Mouse (Mus musculus) limb, embryonic 15.5 days (tissue): ENCODE measurements at regions not wholly inside any gene's neighbourhood (a gene's known extent, or its start where the extent isn't known, plus 50 kb on each side); places are given as distances from the start of the nearest gene placed in this dataset.

Experiments
- ATAC-seq: fragments of 200-750 bp; cut with Nextera tagmentation; 2 replicates; pipeline ENCODE4 v1.8.0; 2017; ENCODE audit warnings: low read depth, moderate TSS enrichment; ENCODE audit not compliant: insufficient number of reproducible peaks, low FRiP score, low TSS enrichment
- H3K27ac ChIP-seq: fragments of 300-500 bp; sonication (generic); 2 replicates; pipeline ENCODE4 v1.5.1; 2015; ENCODE audit warnings: moderate library complexity, mild to moderate bottlenecking, inconsistent platforms
- H3K27me3 ChIP-seq: fragments of 300-500 bp; sonication (generic); 2 replicates; pipeline ENCODE4 v1.6.1; 2015; ENCODE audit warnings: inconsistent platforms
- H3K36me3 ChIP-seq: fragments of 300-500 bp; sonication (generic); 2 replicates; pipeline ENCODE4 v1.6.1; 2015; ENCODE audit warnings: inconsistent platforms
- H3K4me1 ChIP-seq: fragments of 300-500 bp; sonication (generic); 2 replicates; pipeline ENCODE4 v1.6.1; 2015; ENCODE audit warnings: inconsistent platforms
- H3K4me2 ChIP-seq: fragments of 300-500 bp; sonication (generic); 2 replicates; pipeline ENCODE4 v1.6.1; 2015; ENCODE audit warnings: mild to moderate bottlenecking, inconsistent platforms
- H3K4me3 ChIP-seq: fragments of 300-500 bp; sonication (generic); 2 replicates; pipeline ENCODE4 v1.5.1; 2015; ENCODE audit warnings: mild to moderate bottlenecking, inconsistent platforms
- H3K9ac ChIP-seq: fragments of 300-500 bp; sonication (generic); 2 replicates; pipeline ENCODE4 v1.6.1; 2015; ENCODE audit warnings: inconsistent platforms
- H3K9me3 ChIP-seq: fragments of 300-500 bp; sonication (generic); 2 replicates; pipeline ENCODE4 v1.6.1; 2016; ENCODE audit warnings: inconsistent platforms
- WGBS: fragments of 180-500 bp; shearing (Covaris S2); methylation state at CpG from one replicate; pipeline ENCODE4 v1.1.7; 2015; 5-methylcytosine and 5-hydroxymethylcytosine counted together

DNA sequence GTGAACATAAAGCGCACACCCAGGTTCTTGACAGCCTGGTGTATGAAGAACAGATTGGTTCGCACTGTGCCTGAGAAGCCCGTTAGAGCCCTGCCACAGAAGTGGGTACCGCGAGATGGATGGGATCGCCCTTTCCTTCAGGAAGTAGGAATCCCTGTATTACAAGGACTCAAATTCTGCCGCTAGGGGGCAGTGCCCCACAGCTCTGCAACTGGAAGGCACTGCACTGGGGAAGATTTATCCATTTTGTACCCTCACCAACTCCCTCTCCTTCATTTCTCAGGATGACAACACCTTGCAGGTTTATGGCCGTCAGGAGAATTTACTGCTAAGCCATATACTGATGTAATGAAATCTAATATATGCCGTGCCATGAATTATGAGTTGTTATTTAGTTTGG, 1094.1 kb upstream of the 2610301B20Rik start:
- 30% methylated on average over 9 of the region's 9 CpGs for WGBS

DNA sequence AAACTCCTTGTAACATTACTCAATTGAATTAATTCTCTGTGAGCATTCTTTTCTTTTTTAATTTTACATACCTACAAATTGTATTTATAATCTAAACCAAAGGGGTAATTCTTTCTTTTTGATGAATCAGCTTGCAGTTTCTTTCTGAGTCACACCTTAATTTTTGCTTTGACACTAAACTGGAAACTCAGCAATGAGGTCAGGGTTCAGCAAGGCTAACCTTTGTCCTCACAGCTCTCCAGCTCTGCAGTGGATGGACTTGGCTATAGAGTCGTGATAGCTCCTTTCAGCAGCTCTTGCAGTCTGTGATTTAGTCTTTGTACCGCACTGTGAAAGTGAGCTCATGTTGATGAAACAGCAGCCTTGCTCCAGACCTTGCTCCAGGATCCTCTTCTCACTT, 1093.0 kb upstream of the 2610301B20Rik start:
- H3K27me3 ChIP-seq, result peaks cover 12% of the 10 kb centered on the region; the same call in 1 of the 2 replicates
- H3K4me3 ChIP-seq, result no peak overlapping the region
- H3K4me1 ChIP-seq, result no peaks in the 10 kb centered on the region
- WGBS, result 64% methylated on average over 2 of the region's 2 CpGs
- H3K36me3 ChIP-seq, result no peaks in the 10 kb centered on the region
- no peaks in the 10 kb centered on the region for H3K9me3 ChIP-seq
- H3K4me2 ChIP-seq, result no peak overlapping the region
- H3K9ac ChIP-seq, result no peak overlapping the region
- H3K27ac ChIP-seq, result no peak overlapping the region
- no peak for ATAC-seq

More for the DNA sequence above, 1094.1 kb upstream of the 2610301B20Rik start:
- H3K27me3 ChIP-seq, result peaks cover 12% of the 10 kb centered on the region; the same call in 1 of the 2 replicates
- H3K4me3 ChIP-seq, result no peak overlapping the region
- H3K4me1 ChIP-seq, result no peaks in the 10 kb centered on the region
- H3K27ac ChIP-seq, result no peak overlapping the region
- no peak overlapping the region for H3K4me2 ChIP-seq
- H3K9me3 ChIP-seq, result no peaks in the 10 kb centered on the region
- ATAC-seq, result no peak
- H3K9ac ChIP-seq, result no peak overlapping the region
- H3K36me3 ChIP-seq, result no peaks in the 10 kb centered on the region

- H3K27ac ChIP-seq, result no peak overlapping the region
- no peak overlapping the region for H3K4me3 ChIP-seq
- H3K9ac ChIP-seq, result no peak overlapping the region
- H3K4me1 ChIP-seq, result no peaks in the 10 kb centered on the region; the same call in 1 of the 2 replicates
- no peak for ATAC-seq
- no peaks in the 10 kb centered on the region for H3K36me3 ChIP-seq
- H3K27me3 ChIP-seq, result 0 out of 2 replicates have a peak, but pooled peaks cover 6% of the 10 kb centered on the region
- H3K9me3 ChIP-seq, result no peaks in the 10 kb centered on the region
- WGBS, result 35% methylated on average over 5 of the region's 5 CpGs
- no peak overlapping the region for H3K4me2 ChIP-seq
Observed at GRCm38 (mm10) chr4:9787795-9788365, 1086.4 kb upstream of the 2610301B20Rik start.

DNA sequence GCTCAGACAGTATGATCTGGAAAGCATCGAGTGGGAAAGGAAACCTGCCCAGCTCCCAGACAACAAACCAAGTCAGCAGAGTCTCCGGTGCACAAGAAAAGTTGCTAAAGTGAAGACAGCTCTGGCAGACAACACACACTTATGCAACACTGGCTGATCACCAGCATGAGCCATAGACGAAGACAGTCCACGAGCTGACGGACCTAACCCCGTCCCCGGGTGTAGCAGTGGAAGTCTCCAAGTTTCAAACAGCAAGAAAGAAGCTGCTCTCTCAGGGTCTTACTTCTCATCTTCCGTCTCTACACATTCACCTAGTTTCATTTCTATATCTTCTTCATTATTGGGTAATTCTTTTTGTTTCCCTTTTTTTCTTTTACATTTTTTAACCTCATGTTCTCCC, 1083.8 kb upstream of the 2610301B20Rik start:
- H3K27ac ChIP-seq, result no peak overlapping the region
- no peaks in the 10 kb centered on the region; the same call in 1 of the 2 replicates for H3K4me1 ChIP-seq
- H3K9ac ChIP-seq, result no peak overlapping the region
- no peak overlapping the region for H3K4me3 ChIP-seq
- no peak for ATAC-seq
- no peaks in the 10 kb centered on the region for H3K27me3 ChIP-seq
- H3K4me2 ChIP-seq, result no peak overlapping the region
- H3K36me3 ChIP-seq, result no peaks in the 10 kb centered on the region
- 88% methylated on average over 8 of the region's 8 CpGs for WGBS
- H3K9me3 ChIP-seq, result no peaks in the 10 kb centered on the region
